Mouse (Mus musculus) erythroblast, embryonic 14.5 days (primary cell): ENCODE data around the gene Pi4k2a. TPM values are rescaled to one million over a fixed set of nuclear protein-coding genes. Genes with fewer than 3 reads are reported as not detected.

ENCODE experiments used
- H3K27me3 ChIP-seq: 2 replicates; pipeline ENCODE4 v1.6.1; 2012; ENCODE audit warnings: inconsistent platforms; ENCODE audit not compliant: control insufficient read depth
- H3K36me3 ChIP-seq: 2 replicates; pipeline ENCODE4 v1.6.1; 2012; ENCODE audit warnings: mild to moderate bottlenecking, inconsistent platforms; ENCODE audit not compliant: control insufficient read depth
- H3K4me1 ChIP-seq: 2 replicates; pipeline ENCODE4 v1.6.1; 2012; ENCODE audit warnings: inconsistent platforms; ENCODE audit not compliant: control insufficient read depth
- H3K4me3 ChIP-seq: replicated peaks from 2 replicates; pipeline ENCODE3; 2012; ENCODE audit warnings: moderate library complexity, mild to moderate bottlenecking, inconsistent platforms
- H3K9me3 ChIP-seq: 2 replicates; pipeline ENCODE4 v1.6.1; 2012; ENCODE audit warnings: low read length, inconsistent platforms, mixed read lengths; ENCODE audit not compliant: control insufficient read depth
- GATA1 ChIP-seq: IDR thresholded peaks from 2 replicates; pipeline ENCODE4 v1.6.1; 2012; ENCODE audit warnings: low read length, inconsistent platforms, mixed read lengths
- TAL1 ChIP-seq: IDR thresholded peaks from 3 replicates; pipeline ENCODE4 v1.6.1; 2012; ENCODE audit warnings: low read length, inconsistent platforms, mixed read lengths
- polyA plus RNA-seq: library from polyadenylated mRNA; stranded (reverse); fragments of >175 nt; gene quantifications from 2 replicates; pipeline ENCODE4 v1.2.3, GENCODE M21; 2012

Pi4k2a gene
- polyA plus RNA-seq, 1 experiment: 1.7 TPM

- Histone ChIP-seq H3K4me3 (no peak overlapping the region), H3K36me3 (peaks cover 22% of the 10 kb centered on the region), H3K9me3 (no peaks in the 10 kb centered on the region), H3K4me1 (peaks cover 2% of the 10 kb centered on the region; the same call in 1 of the 2 replicates), H3K27me3 (no peaks in the 10 kb centered on the region)
- TF ChIP-seq TAL1 (no peak), GATA1 (no peak)
Observed at GRCm38 (mm10) chr19:42099406-42099805, 9.1 kb downstream of the Pi4k2a start.

- Histone ChIP-seq H3K9me3 (no peaks in the 10 kb centered on the region), H3K4me3 (no peak overlapping the region), H3K4me1 (no peaks in the 10 kb centered on the region), H3K36me3 (peaks cover 30% of the 10 kb centered on the region), H3K27me3 (no peaks in the 10 kb centered on the region)
- TF ChIP-seq GATA1 (no peak), TAL1 (no peak)
Observed at GRCm38 (mm10) chr19:42104681-42105080, 14.4 kb downstream of the Pi4k2a start.

- Histone ChIP-seq H3K4me1 (no peaks in the 10 kb centered on the region), H3K27me3 (no peaks in the 10 kb centered on the region), H3K4me3 (no peak overlapping the region), H3K36me3 (peaks cover 38% of the 10 kb centered on the region), H3K9me3 (no peaks in the 10 kb centered on the region)
- TF ChIP-seq TAL1 (no peak), GATA1 (no peak)
Observed at GRCm38 (mm10) chr19:42115783-42116335, 25.6 kb downstream of the Pi4k2a start.

DNA sequence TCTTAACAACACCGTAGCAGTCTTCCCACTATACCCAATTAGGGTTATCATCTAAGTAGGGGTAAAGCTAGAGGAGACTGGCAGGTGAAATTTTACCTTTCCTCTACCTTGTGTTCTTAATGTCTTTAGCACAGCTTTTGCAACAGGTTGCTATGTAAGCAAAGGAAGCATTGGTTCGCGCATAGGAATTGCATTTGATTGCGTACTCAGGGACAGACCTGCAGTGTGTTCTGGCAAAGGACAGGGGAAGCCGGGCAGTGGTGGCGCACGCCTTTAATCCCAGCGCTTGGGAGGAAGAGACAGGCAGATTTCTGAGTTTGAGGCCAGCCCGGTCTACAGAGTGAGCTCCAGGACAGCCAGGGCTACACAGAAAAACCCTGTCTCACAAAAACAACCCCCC, 27.9 kb downstream of the Pi4k2a start:
- Histone ChIP-seq H3K36me3 (peaks cover 56% of the 10 kb centered on the region), H3K27me3 (no peaks in the 10 kb centered on the region), H3K4me3 (no peak overlapping the region), H3K9me3 (no peaks in the 10 kb centered on the region), H3K4me1 (no peaks in the 10 kb centered on the region)
- TF ChIP-seq TAL1 (no peak), GATA1 (no peak)

DNA sequence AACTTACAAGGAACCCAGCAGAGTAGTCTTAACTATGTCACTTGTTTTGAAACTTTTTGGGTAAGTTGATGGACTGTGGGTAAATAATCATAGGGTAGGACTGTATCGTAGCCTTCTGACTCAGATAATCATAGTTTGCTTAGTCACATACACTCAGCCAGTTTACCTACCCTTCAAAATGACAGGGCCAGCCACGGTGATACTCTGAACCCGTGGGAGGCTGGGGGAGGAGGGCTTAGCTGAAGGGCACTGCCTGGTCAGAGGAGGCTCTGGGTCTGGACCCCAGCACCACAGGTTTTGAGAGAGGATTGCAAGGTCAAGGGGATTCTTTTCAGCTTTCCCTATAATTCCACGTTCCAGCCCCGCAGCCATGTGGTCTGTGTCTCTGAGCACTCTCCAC, 28.3 kb downstream of the Pi4k2a start:
- Histone ChIP-seq H3K27me3 (no peaks in the 10 kb centered on the region), H3K9me3 (no peaks in the 10 kb centered on the region), H3K36me3 (peaks cover 61% of the 10 kb centered on the region), H3K4me1 (no peaks in the 10 kb centered on the region), H3K4me3 (no peak overlapping the region)
- TF ChIP-seq GATA1 (no peak), TAL1 (no peak)

DNA sequence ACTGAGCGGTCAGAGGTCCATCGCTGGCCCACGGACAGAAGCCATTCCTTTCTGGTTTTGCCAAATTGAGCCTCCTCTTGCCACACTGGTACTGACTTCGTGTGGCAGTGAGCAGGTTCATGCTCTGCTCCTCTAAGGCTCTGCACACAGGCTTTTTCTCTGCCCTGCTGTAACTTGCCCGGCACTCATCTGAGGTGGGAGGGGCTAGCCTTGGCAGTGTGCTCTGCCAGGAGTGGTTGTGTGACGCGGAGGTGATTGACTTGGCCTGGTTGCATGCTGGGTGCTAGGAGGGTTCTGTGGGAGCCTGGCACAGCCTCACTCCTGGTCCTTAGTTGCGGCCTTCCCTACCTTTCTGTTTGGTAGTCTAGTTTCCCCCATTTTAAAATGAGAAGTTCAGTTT, 30.2 kb downstream of the Pi4k2a start:
- H3K4me3 ChIP-seq: no peak overlapping the region
- TF ChIP-seq TAL1: no peak
- peaks cover 76% of the 10 kb centered on the region for H3K36me3 ChIP-seq
- H3K27me3 ChIP-seq: no peaks in the 10 kb centered on the region
- H3K9me3 ChIP-seq: no peaks in the 10 kb centered on the region
- H3K4me1 ChIP-seq: no peaks in the 10 kb centered on the region; the same call in 1 of the 2 replicates

GRCm38 (mm10) chr19:42124684-42125083, 34.4 kb downstream of the Pi4k2a start:
- H3K27me3 ChIP-seq: peaks cover 3% of the 10 kb centered on the region; the same call in 1 of the 2 replicates
- H3K4me1 ChIP-seq: peaks cover 27% of the 10 kb centered on the region
- H3K4me3 ChIP-seq: no peak overlapping the region
- H3K9me3 ChIP-seq: no peaks in the 10 kb centered on the region
- TF ChIP-seq GATA1 (no peak), TAL1 (no peak)
- H3K36me3 ChIP-seq: peaks cover 49% of the 10 kb centered on the region

- Histone ChIP-seq H3K27me3 (peaks cover 3% of the 10 kb centered on the region; the same call in 1 of the 2 replicates), H3K36me3 (peaks cover 41% of the 10 kb centered on the region), H3K9me3 (no peaks in the 10 kb centered on the region), H3K4me1 (peaks cover 31% of the 10 kb centered on the region), H3K4me3 (no peak overlapping the region)
- TF ChIP-seq TAL1: no peak
- TF ChIP-seq GATA1: no peak
Observed at GRCm38 (mm10) chr19:42125501-42126218, 35.4 kb downstream of the Pi4k2a start.

GRCm38 (mm10) chr19:42126219-42126605, 35.9 kb downstream of the Pi4k2a start:
- H3K27me3 ChIP-seq: peaks cover 3% of the 10 kb centered on the region; the same call in 1 of the 2 replicates
- peaks cover 35% of the 10 kb centered on the region for H3K36me3 ChIP-seq
- no peak for TF ChIP-seq TAL1
- no peak for TF ChIP-seq GATA1
- no peaks in the 10 kb centered on the region for H3K9me3 ChIP-seq
- H3K4me3 ChIP-seq: no peak overlapping the region
- H3K4me1 ChIP-seq: peaks cover 33% of the 10 kb centered on the region
